Mouse (Mus musculus) hindbrain, embryonic 15.5 days (tissue): ENCODE measurements at regions not wholly inside any gene's neighbourhood (a gene's known extent, or its start where the extent isn't known, plus 50 kb on each side); places are given as distances from the start of the nearest gene placed in this dataset.
"Not testable (repeated sequence)": the region's sequence is repeated elsewhere in the genome, so short reads cannot be mapped to it uniquely, and the experiment has no call there.

Experiments used
- ATAC-seq: fragments of 200-750 bp; cut with Nextera tagmentation; 2 replicates; pipeline ENCODE4 v1.8.0; 2017; ENCODE audit warnings: low read depth, moderate number of reproducible peaks, moderate TSS enrichment; ENCODE audit not compliant: low FRiP score
- H3K27ac ChIP-seq: fragments of 300-500 bp; sonication (generic); replicated peaks from 2 replicates; pipeline ENCODE4 v1.5.1; 2015; ENCODE audit warnings: mild to moderate bottlenecking, inconsistent platforms
- H3K27me3 ChIP-seq: fragments of 300-500 bp; sonication (generic); 2 replicates; pipeline ENCODE4 v1.6.1; 2015; ENCODE audit warnings: control low read depth, inconsistent platforms
- H3K36me3 ChIP-seq: fragments of 300-500 bp; sonication (generic); 2 replicates; pipeline ENCODE4 v1.6.1; 2015; ENCODE audit warnings: control low read depth, inconsistent platforms
- H3K4me1 ChIP-seq: fragments of 300-500 bp; sonication (generic); replicated peaks from 2 replicates; pipeline ENCODE4 v1.6.1; 2015; ENCODE audit warnings: control low read depth, inconsistent platforms
- H3K4me2 ChIP-seq: fragments of 300-500 bp; sonication (generic); 2 replicates; pipeline ENCODE4 v1.6.1; 2015; ENCODE audit warnings: moderate library complexity, mild to moderate bottlenecking, inconsistent platforms
- H3K4me3 ChIP-seq: fragments of 300-500 bp; sonication (generic); 2 replicates; pipeline ENCODE4 v1.5.1; 2015; ENCODE audit warnings: mild to moderate bottlenecking, inconsistent platforms
- H3K9ac ChIP-seq: fragments of 300-500 bp; sonication (generic); 2 replicates; pipeline ENCODE4 v1.6.1; 2015; ENCODE audit warnings: inconsistent platforms
- H3K9me3 ChIP-seq: fragments of 300-500 bp; sonication (generic); 2 replicates; pipeline ENCODE4 v1.6.1; 2016; ENCODE audit warnings: control low read depth, inconsistent platforms
- WGBS: fragments of 180-500 bp; shearing (Covaris S2); methylation state at CpG from one replicate; pipeline ENCODE4 v1.1.7; 2015; 5-methylcytosine and 5-hydroxymethylcytosine counted together

GRCm38 (mm10) chr16:49441225-49441624 lies 257.8 kb upstream of the Ift57 start:
- WGBS = 77% methylated on average over 1 of the region's 1 CpGs
- ATAC-seq = no peak
- Histone ChIP-seq H3K27ac (no peak overlapping the region), H3K4me1 (no peaks in the 10 kb centered on the region), H3K36me3 (no peaks in the 10 kb centered on the region), H3K27me3 (no peaks in the 10 kb centered on the region), H3K4me3 (no peak overlapping the region), H3K9me3 (no peaks in the 10 kb centered on the region), H3K9ac (no peak overlapping the region), H3K4me2 (no peak overlapping the region)

- not testable (repeated sequence) for H3K9ac ChIP-seq, H3K9me3 ChIP-seq, H3K4me1 ChIP-seq, H3K4me2 ChIP-seq, ATAC-seq, H3K4me3 ChIP-seq, H3K27me3 ChIP-seq, H3K36me3 ChIP-seq, H3K27ac ChIP-seq
- 93% methylated on average over 9 of the region's 9 CpGs for WGBS
Observed at GRCm38 (mm10) chr16:49447356-49447755, 251.7 kb upstream of the Ift57 start.

- no peak for ATAC-seq
- H3K4me3 ChIP-seq = no peak overlapping the region
- WGBS = 90% methylated on average over 8 of the region's 8 CpGs
- no peak overlapping the region for H3K27ac ChIP-seq
- H3K9me3 ChIP-seq = no peaks in the 10 kb centered on the region
- H3K4me2 ChIP-seq = no peak overlapping the region
- no peaks in the 10 kb centered on the region for H3K27me3 ChIP-seq
- H3K9ac ChIP-seq = no peak overlapping the region
- H3K4me1 ChIP-seq = no peaks in the 10 kb centered on the region
- H3K36me3 ChIP-seq = no peaks in the 10 kb centered on the region
Observed at GRCm38 (mm10) chr16:49493881-49494280, 205.2 kb upstream of the Ift57 start.

- H3K9ac ChIP-seq = no peak overlapping the region
- no peak overlapping the region for H3K27ac ChIP-seq
- H3K36me3 ChIP-seq = no peaks in the 10 kb centered on the region
- WGBS = 92% methylated on average over 3 of the region's 3 CpGs
- no peaks in the 10 kb centered on the region for H3K27me3 ChIP-seq
- no peaks in the 10 kb centered on the region for H3K4me1 ChIP-seq
- ATAC-seq = no peak
- H3K4me3 ChIP-seq = no peak overlapping the region
- no peak overlapping the region for H3K4me2 ChIP-seq
- no peaks in the 10 kb centered on the region for H3K9me3 ChIP-seq
Observed at GRCm38 (mm10) chr16:49497521-49498010, 201.5 kb upstream of the Ift57 start.

- no peaks in the 10 kb centered on the region for H3K36me3 ChIP-seq
- no peak overlapping the region for H3K4me3 ChIP-seq
- no peaks in the 10 kb centered on the region for H3K4me1 ChIP-seq
- 38% methylated on average over 4 of the region's 4 CpGs for WGBS
- ATAC-seq = peak; percentile 61; the same call in 1 of the 2 replicates
- no peaks in the 10 kb centered on the region for H3K27me3 ChIP-seq
- H3K9me3 ChIP-seq = no peaks in the 10 kb centered on the region
- no peak overlapping the region for H3K4me2 ChIP-seq
- no peak overlapping the region for H3K9ac ChIP-seq
- H3K27ac ChIP-seq = no peak overlapping the region
Observed at GRCm38 (mm10) chr16:49500818-49501217, 198.2 kb upstream of the Ift57 start.

GRCm38 (mm10) chr16:49503897-49504413 lies 195.1 kb upstream of the Ift57 start:
- H3K4me2 ChIP-seq = no peak overlapping the region
- no peak overlapping the region for H3K4me3 ChIP-seq
- H3K9me3 ChIP-seq = no peaks in the 10 kb centered on the region
- H3K27ac ChIP-seq = no peak overlapping the region
- H3K36me3 ChIP-seq = no peaks in the 10 kb centered on the region
- H3K27me3 ChIP-seq = no peaks in the 10 kb centered on the region
- H3K9ac ChIP-seq = no peak overlapping the region
- ATAC-seq = no peak
- H3K4me1 ChIP-seq = no peaks in the 10 kb centered on the region
- 87% methylated on average over 14 of the region's 14 CpGs for WGBS

GRCm38 (mm10) chr16:49504669-49505068 lies 194.4 kb upstream of the Ift57 start:
- WGBS = 92% methylated on average over 6 of the region's 6 CpGs
- Histone ChIP-seq H3K4me2 (no peak overlapping the region), H3K9ac (no peak overlapping the region), H3K4me3 (no peak overlapping the region), H3K9me3 (no peaks in the 10 kb centered on the region), H3K27ac (no peak overlapping the region), H3K36me3 (no peaks in the 10 kb centered on the region), H3K4me1 (no peaks in the 10 kb centered on the region), H3K27me3 (no peaks in the 10 kb centered on the region)
- ATAC-seq = no peak

GRCm38 (mm10) chr16:49505271-49505670 lies 193.8 kb upstream of the Ift57 start:
- no peak for ATAC-seq
- no peaks in the 10 kb centered on the region for H3K4me1 ChIP-seq
- H3K27me3 ChIP-seq = no peaks in the 10 kb centered on the region
- no peak overlapping the region for H3K9ac ChIP-seq
- no peak overlapping the region for H3K27ac ChIP-seq
- whole genome bisulfite sequencing = 80% methylated on average over 9 of the region's 9 CpGs
- no peak overlapping the region for H3K4me2 ChIP-seq
- H3K36me3 ChIP-seq = no peaks in the 10 kb centered on the region
- no peaks in the 10 kb centered on the region for H3K9me3 ChIP-seq
- no peak overlapping the region for H3K4me3 ChIP-seq

- WGBS = 87% methylated on average over 3 of the region's 3 CpGs
- Histone ChIP-seq H3K27ac (no peak overlapping the region), H3K4me2 (no peak overlapping the region), H3K4me1 (no peaks in the 10 kb centered on the region), H3K36me3 (no peaks in the 10 kb centered on the region), H3K4me3 (no peak overlapping the region), H3K27me3 (no peaks in the 10 kb centered on the region), H3K9ac (no peak overlapping the region), H3K9me3 (no peaks in the 10 kb centered on the region)
- no peak for ATAC-seq
Observed at GRCm38 (mm10) chr16:49518844-49519243, 180.2 kb upstream of the Ift57 start.

- Histone ChIP-seq H3K4me3 (no peak overlapping the region), H3K9me3 (no peaks in the 10 kb centered on the region), H3K4me2 (no peak overlapping the region), H3K27ac (no peak overlapping the region), H3K9ac (no peak overlapping the region), H3K27me3 (no peaks in the 10 kb centered on the region), H3K36me3 (no peaks in the 10 kb centered on the region), H3K4me1 (no peaks in the 10 kb centered on the region)
- WGBS = 65% methylated on average over 3 of the region's 3 CpGs
- no peak for ATAC-seq
Observed at GRCm38 (mm10) chr16:49520411-49520810, 178.6 kb upstream of the Ift57 start.

GRCm38 (mm10) chr16:49521685-49522084 lies 177.3 kb upstream of the Ift57 start:
- H3K4me1 ChIP-seq = no peaks in the 10 kb centered on the region
- no peaks in the 10 kb centered on the region for H3K36me3 ChIP-seq
- H3K4me3 ChIP-seq = no peak overlapping the region
- no peak for ATAC-seq
- no peak overlapping the region for H3K27ac ChIP-seq
- H3K9me3 ChIP-seq = no peaks in the 10 kb centered on the region
- no peak overlapping the region for H3K9ac ChIP-seq
- no peak overlapping the region for H3K4me2 ChIP-seq
- H3K27me3 ChIP-seq = no peaks in the 10 kb centered on the region
- WGBS = 79% methylated on average over 2 of the region's 2 CpGs

- no peak for ATAC-seq
Observed at GRCm38 (mm10) chr16:49522576-49522975, 176.5 kb upstream of the Ift57 start.

GRCm38 (mm10) chr16:49528618-49529017 lies 170.4 kb upstream of the Ift57 start:
- H3K36me3 ChIP-seq, H3K9ac ChIP-seq, H3K27me3 ChIP-seq, ATAC-seq, H3K4me3 ChIP-seq, H3K9me3 ChIP-seq, H3K27ac ChIP-seq, H3K4me2 ChIP-seq, H3K4me1 ChIP-seq: not testable (repeated sequence)
- WGBS = 88% methylated on average over 2 of the region's 2 CpGs

More at GRCm38 (mm10) chr16:49522576-49522975, 176.5 kb upstream of the Ift57 start:
- WGBS = 77% methylated on average over 5 of the region's 5 CpGs
- no peaks in the 10 kb centered on the region for H3K36me3 ChIP-seq
- no peak overlapping the region for H3K9ac ChIP-seq
- no peak overlapping the region for H3K4me3 ChIP-seq
- H3K27ac ChIP-seq = no peak overlapping the region
- H3K27me3 ChIP-seq = no peaks in the 10 kb centered on the region
- no peaks in the 10 kb centered on the region for H3K4me1 ChIP-seq
- no peak overlapping the region for H3K4me2 ChIP-seq
- H3K9me3 ChIP-seq = no peaks in the 10 kb centered on the region
